18 mouse cellular contexts compared by ENCODE assay signal in the genomic region with DNA sequence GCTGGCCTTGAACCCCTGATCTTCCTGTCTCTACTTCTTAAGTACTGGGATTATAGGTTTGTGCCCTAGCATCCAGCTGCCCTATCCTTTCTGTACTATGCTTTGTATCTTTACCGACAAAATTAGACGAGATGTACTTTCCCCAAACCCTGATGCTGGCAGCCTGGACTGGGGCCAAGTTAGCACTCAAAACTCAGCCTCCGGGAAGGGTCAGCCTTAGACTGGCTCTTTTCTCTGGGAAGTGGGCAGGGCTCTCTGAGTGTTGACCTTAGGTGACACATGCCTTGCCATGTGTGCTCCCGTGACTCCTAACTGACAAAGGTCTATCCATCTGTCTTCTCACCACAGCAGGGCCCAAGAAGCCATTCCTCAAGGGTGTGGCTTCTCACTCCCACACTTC. TPM values are rescaled to one million over a fixed set of nuclear protein-coding genes. Genes with fewer than 3 reads are reported as not detected.
A peak's percentile ranks its signal among the peaks of the same experiment; 100 is the strongest.
DNase-seq lines count a peak whose midpoint lies in the region; ATAC-seq lines count a peak whose summit lies in the region.
"Had no signal": no experiment of that assay in that cellular context is flagged by ENCODE, and none has a peak within 500 bp of the region (broad histone marks: within the 10 kb centered on the region; RNA-seq: fewer than 3 reads in every experiment).

No protein-coding gene starts in this region.

- peak; percentile 22 to 30 for DNase-seq in cerebellum, postnatal 10 days
- DNase-seq in cerebellum, postnatal 36 days = no peak
- peak; percentile 29 for DNase-seq in kidney, postnatal 14 days
- DNase-seq in kidney, postnatal 4 days = peak; percentile 24 to 31
- peak; percentile 27 for DNase-seq in lung, postnatal 25 days (ENCODE audit: low spot score)
- DNase-seq: cerebellum, adult 2 months; gastrocnemius, adult 2 months; layer of hippocampus, postnatal 36 days; thymus, adult 2 months; thymus, postnatal 4 days had no signal

- ATAC-seq in kidney, embryonic 15.5 days (replicated peaks; ENCODE audit: low FRiP score) = no peak
- no peak for ATAC-seq in CD4-positive, CD25-positive, alpha-beta regulatory T cell, adult 4 months
- ATAC-seq: forebrain, embryonic 14.5 days; hindbrain, embryonic 16.5 days; intestine, embryonic 15.5 days; liver, embryonic 12.5 days had no signal

- no peak overlapping the region for H3K4me2 ChIP-seq in kidney, embryonic 15.5 days
- H3K4me2 ChIP-seq: intestine, embryonic 15.5 days; liver, embryonic 12.5 days; midbrain, embryonic 12.5 days had no signal

- no peak overlapping the region for H3K4me3 ChIP-seq in kidney, embryonic 15.5 days (replicated peaks)
- H3K4me3 ChIP-seq: gastrocnemius, adult 2 months; hindbrain, embryonic 10.5 days; intestine, embryonic 15.5 days; liver, embryonic 12.5 days; midbrain, embryonic 12.5 days had no signal

- no peak overlapping the region for H3K9ac ChIP-seq in kidney, embryonic 15.5 days
- H3K9ac ChIP-seq: intestine, embryonic 15.5 days; liver, embryonic 12.5 days; midbrain, embryonic 12.5 days had no signal

- H3K27ac ChIP-seq in kidney, embryonic 15.5 days = no peak overlapping the region
- H3K27ac ChIP-seq: gastrocnemius, adult 2 months; hindbrain, embryonic 10.5 days; intestine, embryonic 15.5 days; liver, embryonic 12.5 days; midbrain, embryonic 12.5 days had no signal

- H3K4me1 ChIP-seq in kidney, embryonic 15.5 days = peaks cover 15% of the 10 kb centered on the region; the same call in 1 of the 2 replicates
- H3K4me1 ChIP-seq: intestine, embryonic 15.5 days had no signal

- WGBS in kidney, embryonic 15.5 days = 64% methylated on average over 4 of the region's 4 CpGs

- H3K36me3 ChIP-seq in kidney, embryonic 15.5 days = no peaks in the 10 kb centered on the region
- H3K36me3 ChIP-seq: hindbrain, embryonic 10.5 days; intestine, embryonic 15.5 days; liver, embryonic 12.5 days; midbrain, embryonic 12.5 days had no signal

- no peaks in the 10 kb centered on the region for H3K27me3 ChIP-seq in kidney, embryonic 15.5 days
- H3K27me3 ChIP-seq: intestine, embryonic 15.5 days; liver, embryonic 12.5 days; midbrain, embryonic 12.5 days had no signal

- H3K9me3 ChIP-seq in kidney, embryonic 15.5 days (replicated peaks) = no peaks in the 10 kb centered on the region
- H3K9me3 ChIP-seq: hindbrain, embryonic 10.5 days; intestine, embryonic 15.5 days; liver, embryonic 12.5 days; midbrain, embryonic 12.5 days had no signal

RNA-seq across cellular contexts. Expression of gene Ehd3, which starts 16.8 kb away (rescaled TPM):
- polyA plus RNA-seq in kidney, embryonic 15.5 days (2015; fragmentation: Nextera tagmentation; extraction: Ambion mirVana) = 18.2 and 21.3 TPM in 2 replicates
- polyA plus RNA-seq in CD4-positive, CD25-positive, alpha-beta regulatory T cell, adult 4 months (2017; shearing (Covaris generic)) = 10 to 100 TPM; 45.6 to 82.6 TPM

Comparison
In these comparisons a context has a peak if more than half of its experiments do, and no peak if none do; other contexts are left out.
1. DNase-seq: peak in cerebellum, postnatal 10 days (2 of 2), kidney, postnatal 14 days (single experiment), kidney, postnatal 4 days (2 of 2) and lung, postnatal 25 days (single experiment); none in cerebellum, postnatal 36 days (0 of 2).